Mouse (Mus musculus) thymus, adult 2 months (tissue): ENCODE measurements at regions not wholly inside any gene's neighbourhood (a gene's known extent, or its start where the extent isn't known, plus 50 kb on each side); places are given as distances from the start of the nearest gene placed in this dataset.

Source experiments
- CTCF ChIP-seq: fragments of 200-500 bp; IDR thresholded peaks from 2 replicates; pipeline ENCODE4 v1.5.1; 2012; ENCODE audit warnings: mild to moderate bottlenecking, control low read depth, low read length, moderate library complexity, borderline replicate concordance; ENCODE audit not compliant: control insufficient read depth, poor library complexity, insufficient read depth; ENCODE audit errors: extremely low read depth
- POLR2A ChIP-seq: fragments of 200-500 bp; IDR thresholded peaks from 2 replicates; pipeline ENCODE4 v1.6.1; 2012; ENCODE audit warnings: mild to moderate bottlenecking, low read length, control low read depth, moderate library complexity; ENCODE audit not compliant: control insufficient read depth, poor library complexity, insufficient read depth; ENCODE audit errors: extremely low read depth

DNA sequence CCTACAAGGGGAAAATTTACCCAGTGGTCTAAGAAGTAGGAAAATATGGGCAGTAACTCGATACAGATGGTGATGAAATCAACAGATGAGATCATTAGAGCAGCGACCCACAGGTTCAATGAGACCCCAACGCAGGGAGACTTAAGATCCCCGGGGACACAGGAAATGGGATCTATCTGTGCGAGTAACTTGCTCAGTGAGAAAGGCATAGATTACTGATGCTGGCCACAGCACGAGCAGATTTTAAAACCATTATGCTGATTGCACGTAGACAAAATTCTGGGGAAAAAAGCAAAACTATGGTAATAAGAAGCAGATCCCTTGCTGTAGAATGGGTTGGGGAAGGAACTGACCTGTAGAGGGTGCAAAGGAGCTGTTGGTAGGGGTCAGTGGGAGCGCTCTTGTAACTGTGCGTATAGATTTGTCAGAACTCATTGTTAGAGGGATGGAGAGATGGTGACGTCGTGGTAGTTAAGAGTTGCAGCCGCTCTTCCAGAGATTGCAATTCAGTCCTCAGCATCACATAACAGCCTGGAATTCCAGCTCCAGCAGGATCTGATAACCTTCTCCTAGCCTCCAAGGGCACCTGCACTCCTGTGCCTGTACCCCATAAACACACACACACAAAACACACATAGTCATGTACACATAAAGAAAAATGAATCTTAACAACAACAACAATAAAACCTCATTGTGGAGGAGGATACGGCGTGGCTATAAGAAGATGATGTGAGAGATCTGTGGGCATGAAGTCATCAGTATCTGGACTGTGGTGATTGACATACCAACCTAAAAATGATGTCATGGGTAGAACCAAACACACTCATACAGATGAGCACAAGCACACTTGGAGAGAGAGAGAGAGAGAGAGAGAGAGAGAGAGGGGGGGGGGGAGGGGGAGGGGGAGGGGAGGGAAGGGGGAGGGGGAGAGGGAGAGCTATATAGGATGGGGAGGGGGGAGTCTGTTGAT is 67.7 kb upstream of the Aldh1b1 start:
- no peak for TF ChIP-seq CTCF
- no peak for TF ChIP-seq POLR2A
